Mouse (Mus musculus) left cerebral cortex, adult 8-10 months (tissue): ENCODE measurements around the gene Nxpe3. TPM values are rescaled to one million over a fixed set of nuclear protein-coding genes. Genes with fewer than 3 reads are reported as not detected.
"Not testable (repeated sequence)": the region's sequence is repeated elsewhere in the genome, so short reads cannot be mapped to it uniquely, and the experiment has no call there.

Experiments
- DNase-seq, 2 experiments: peaks; one replicate each; pipeline ENCODE4 v3.0.0; 2022; ENCODE audit warnings: low spot score in 2 of 2
- total RNA-seq, 4 experiments: library from RNA; stranded (reverse); gene quantifications; 2 replicates each; pipeline ENCODE4 v1.2.4; 2022

Gene Nxpe3
- total RNA-seq, 4 experiments from 2014 or later: 11.3 to 13.0 (median 11.6) TPM

DNA sequence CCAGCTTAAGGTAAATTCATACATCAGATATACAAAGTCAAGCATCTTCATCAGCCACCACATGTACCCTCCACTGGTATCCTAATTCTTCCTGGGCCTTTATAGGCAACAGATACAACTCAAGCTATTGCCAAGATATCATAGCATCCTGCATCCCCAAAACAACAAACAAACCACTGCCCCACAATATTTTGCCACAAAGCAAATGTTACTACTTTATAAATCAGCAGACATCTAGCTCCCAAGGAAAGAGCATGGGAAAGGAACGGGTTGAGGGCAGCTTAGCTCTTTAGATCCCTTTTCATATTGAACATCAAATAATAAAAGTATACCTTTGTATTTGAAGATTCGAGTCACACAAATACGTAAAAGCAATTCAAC, 57.0 kb downstream of the Nxpe3 start:
- DNase-seq: no peak

DNA sequence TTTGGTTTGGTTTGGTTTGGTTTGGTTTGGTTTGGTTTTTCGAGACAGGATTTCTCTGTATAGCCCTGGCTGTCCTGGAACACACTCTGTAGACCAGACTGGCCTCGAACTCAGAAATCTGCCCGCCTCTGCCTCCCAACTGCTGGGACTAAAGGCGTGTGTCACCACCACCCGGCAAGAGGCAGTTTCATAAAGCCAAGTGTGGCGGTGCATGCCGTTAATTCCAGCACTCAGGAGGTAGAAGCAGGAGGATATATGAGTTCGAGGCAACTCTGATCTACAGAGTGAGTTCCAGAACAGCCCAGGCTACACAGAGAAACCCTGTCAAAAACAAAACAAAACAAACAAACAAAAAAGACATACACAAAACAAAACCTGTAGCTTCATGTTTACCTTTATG, 57.4 kb downstream of the Nxpe3 start:
- not testable (repeated sequence) for DNase-seq

GRCm38 (mm10) chr16:55837168-55837567, 57.9 kb downstream of the Nxpe3 start:
- DNase-seq: no peak

DNA sequence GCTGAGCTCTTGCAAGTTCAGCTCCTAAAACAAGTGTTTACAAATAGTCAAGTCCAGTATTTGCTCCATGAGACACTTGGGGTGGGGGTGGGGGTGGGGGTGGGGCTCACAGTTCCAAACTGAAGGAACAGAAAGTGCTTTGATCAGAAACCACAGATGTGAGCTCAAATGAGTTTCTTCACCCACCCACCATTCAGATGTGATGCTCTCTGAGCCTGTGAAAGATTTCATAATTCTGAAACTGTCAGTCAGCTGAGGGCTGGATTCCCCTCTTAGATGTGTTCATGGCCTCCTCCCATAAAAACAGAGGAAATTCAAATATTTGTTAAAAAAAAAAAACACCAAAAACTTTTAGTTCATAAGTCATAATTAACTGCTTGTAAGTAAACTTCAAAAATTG, 59.3 kb downstream of the Nxpe3 start:
- no peak for DNase-seq

GRCm38 (mm10) chr16:55832617-55833016, 62.5 kb downstream of the Nxpe3 start:
- no peak for DNase-seq

- DNase-seq: no peak
Observed at GRCm38 (mm10) chr16:55832040-55832439, 63.0 kb downstream of the Nxpe3 start.

- DNase-seq: no peak
Observed at GRCm38 (mm10) chr16:55831451-55831850, 63.6 kb downstream of the Nxpe3 start.

DNA sequence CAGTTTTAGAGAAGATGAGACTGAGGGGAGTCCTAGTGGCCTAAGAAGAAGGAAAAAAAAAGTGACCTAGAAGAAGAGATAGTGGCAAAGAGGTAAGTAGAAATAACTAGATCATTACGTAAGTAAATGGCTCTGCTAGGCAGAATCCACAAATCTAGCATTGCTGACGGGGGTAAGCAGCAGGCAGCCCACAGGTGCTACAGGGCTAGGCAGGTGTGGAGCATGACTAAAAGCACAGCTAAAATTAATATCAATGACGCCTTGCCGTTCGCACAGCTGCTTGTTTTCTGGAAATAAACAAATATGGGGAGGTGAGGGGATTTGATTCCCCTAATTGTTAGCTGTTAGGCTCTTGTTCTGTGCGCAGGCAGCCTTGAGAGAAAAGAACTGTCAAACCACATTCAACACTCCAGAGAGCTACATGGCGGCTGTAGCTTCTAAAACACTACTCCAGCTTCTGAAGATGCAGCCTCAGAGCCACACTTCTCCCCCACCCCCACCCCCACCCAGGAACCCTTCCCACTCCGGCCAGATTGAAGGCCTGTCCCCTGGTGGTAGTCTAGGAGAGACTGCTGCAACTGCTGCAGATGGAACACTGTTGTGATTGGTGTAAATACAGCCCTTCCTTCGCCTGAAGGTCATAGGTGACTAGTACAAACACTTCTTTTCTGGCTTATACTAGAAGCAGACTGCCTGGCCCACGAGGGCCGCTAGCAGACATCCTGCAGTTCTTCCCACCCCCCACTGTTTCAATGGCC, 71.5 kb downstream of the Nxpe3 start:
- no peak for DNase-seq

DNA sequence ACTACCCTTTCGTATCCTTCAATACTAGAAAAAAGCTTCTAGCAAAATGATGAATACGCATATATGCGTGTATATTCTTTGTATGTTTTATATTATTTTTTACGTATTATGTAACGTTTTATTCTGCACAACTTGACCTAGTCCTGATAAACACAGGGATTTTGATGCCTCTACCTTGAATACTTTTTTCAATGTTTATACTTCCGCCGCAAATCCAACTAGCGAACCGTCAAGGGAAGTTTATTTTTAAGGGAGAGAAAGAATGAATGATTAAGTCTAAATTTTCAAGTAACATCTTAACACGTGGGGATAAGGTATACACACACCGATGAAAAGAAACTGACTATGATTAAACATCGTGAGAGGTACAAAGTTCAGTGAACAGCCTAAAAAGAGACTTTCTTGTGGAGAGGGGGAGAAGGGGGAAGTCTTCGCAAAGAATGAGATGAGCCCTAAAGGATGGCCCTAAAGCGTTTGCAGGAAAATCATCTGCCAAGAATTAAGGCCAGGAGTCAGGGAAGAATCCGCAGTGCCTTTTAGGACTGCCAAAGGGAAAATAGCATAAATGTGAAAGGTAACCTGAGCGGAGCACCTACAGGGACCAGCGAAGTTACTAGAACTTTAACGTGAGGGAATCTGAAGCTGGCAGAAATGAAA, 72.2 kb downstream of the Nxpe3 start:
- DNase-seq: no peak

- peak; percentile 64 to 76 for DNase-seq
Observed at GRCm38 (mm10) chr16:55821997-55822740, 72.9 kb downstream of the Nxpe3 start.

GRCm38 (mm10) chr16:55821571-55821981, 73.5 kb downstream of the Nxpe3 start:
- DNase-seq: peak in 1 of 2 experiments; percentile 13

DNA sequence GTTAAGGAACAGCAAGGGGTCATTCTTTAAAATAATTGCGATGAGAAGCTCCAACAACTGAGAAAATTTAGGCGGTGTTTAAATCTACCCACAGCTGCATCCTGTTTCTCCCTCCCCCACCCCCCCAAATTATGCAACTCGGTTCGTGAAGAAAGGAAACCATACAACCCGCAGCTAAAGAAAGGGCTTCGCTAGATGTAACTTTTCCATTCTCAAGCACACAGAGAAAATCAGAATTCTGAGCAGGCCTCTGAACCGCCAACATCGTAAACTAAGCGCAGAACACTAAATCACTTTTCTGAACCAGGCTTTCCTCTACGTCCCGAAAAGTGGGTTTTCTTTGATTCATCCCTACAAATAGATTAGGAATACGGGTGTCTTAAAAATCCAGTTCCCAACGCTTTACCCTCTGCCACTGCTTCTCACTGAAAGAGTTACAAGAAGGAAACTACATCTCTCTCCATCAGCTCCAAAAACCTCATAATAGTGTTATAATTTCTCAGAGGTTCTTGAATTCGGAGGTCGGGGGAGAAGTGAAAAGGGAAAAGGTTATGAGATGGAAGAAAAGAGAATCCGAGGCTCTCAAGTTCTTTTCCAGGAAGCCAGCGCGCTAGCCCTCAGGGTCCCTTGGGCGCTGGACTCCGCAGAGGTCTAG, 74.0 kb downstream of the Nxpe3 start:
- no peak for DNase-seq

GRCm38 (mm10) chr16:55820161-55820915, 74.7 kb downstream of the Nxpe3 start:
- no peak for DNase-seq

DNA sequence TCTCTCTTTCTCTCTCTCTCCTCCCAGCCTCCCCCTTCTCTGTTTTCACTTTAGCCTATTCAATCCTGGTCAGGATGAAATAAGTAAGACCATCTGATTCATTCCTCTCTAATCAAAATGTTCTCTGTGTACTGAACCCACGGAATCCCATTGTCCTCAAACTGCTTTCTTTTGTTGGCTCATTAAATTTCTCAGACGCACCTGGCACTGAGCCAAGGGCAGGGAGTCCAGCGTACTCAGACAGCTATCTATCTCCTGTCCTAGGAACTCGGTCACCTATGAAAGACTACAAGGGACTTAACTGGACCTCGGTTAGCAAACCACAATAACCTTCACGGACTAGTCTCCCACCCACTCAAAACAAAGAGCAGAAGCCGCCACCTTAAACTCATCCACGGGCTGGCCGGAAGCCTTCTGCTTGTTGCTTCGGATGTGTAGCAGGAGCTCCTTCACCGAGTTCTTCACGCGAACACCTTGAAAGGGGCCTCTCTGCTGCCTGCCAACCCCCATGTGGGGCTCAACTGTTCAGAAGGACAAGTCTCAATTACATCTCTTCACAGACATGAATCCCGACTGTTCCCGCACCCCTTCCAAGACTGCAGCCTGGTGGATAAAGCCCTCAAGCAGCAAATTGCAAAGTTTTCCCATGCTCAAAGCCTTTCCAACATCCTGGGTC, 75.8 kb downstream of the Nxpe3 start:
- DNase-seq: no peak

- DNase-seq: no peak
Observed at GRCm38 (mm10) chr16:55817717-55818515, 77.2 kb downstream of the Nxpe3 start.

GRCm38 (mm10) chr16:55816202-55816941, 78.7 kb downstream of the Nxpe3 start:
- no peak for DNase-seq

DNA sequence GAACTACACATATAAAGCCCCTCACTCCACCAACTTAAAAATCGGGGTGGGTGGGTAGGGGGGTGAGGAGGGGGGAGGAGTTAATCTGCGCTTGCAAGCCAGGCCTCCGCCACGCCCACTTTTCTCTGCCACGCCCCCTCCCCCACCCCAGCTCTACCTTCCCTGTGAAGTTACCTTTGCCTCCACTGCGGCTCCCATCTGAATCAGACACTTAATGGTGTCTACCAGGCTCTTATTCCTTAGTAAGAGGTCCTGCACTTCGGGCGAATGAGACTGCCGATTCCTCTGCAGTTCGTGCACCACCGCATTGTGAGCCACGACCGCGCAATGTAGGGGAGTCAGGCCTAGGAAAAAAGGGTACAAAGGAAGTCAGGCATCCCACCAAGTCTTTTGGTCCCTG, 79.6 kb downstream of the Nxpe3 start:
- no peak for DNase-seq

GRCm38 (mm10) chr16:55814686-55815085, 80.4 kb downstream of the Nxpe3 start:
- DNase-seq: no peak

GRCm38 (mm10) chr16:55813916-55814315, 81.2 kb downstream of the Nxpe3 start:
- no peak for DNase-seq
